Mouse (Mus musculus): ENCODE results near the gene Adam12. TPM values are rescaled to one million over a fixed set of nuclear protein-coding genes. Genes with fewer than 3 reads are reported as not detected.
"Not testable (repeated sequence)": the region's sequence is repeated elsewhere in the genome, so short reads cannot be mapped to it uniquely, and the experiment has no call there.

Gene Adam12
- polyA plus RNA-seq, 1 experiment from 2014 or later, result 2.7 TPM

DNA sequence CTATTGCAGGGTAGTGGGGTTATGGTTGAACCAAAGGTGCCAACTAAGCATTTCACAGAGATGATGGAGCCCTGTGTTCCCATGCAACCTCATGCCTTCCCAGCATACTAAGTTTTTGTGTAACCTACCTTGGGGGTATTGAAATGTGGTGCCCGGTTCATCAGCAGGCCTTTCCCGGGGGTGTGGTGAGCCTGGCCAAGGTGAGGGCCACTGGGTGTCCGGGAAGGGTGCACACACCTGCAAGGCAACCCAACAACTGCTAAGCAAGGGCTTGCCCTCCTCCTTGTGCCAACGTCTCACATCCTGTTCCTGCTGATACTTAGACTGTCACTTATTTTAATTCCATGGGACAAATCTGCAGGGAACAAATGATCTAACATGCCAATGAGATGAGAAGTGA is 323.0 kb downstream of the Adam12 start:
- Histone ChIP-seq H3K27ac (replicated peaks; ENCODE audit: low read depth, low read length) (no peak overlapping the region), H3K27me3 (ENCODE audit: control insufficient read depth, insufficient read depth, low read length) (no peaks in the 10 kb centered on the region), H3K4me3 (ENCODE audit: low read depth, low read length) (no peak overlapping the region), H3K4me1 (ENCODE audit: control insufficient read depth, insufficient read depth, low read length) (no peaks in the 10 kb centered on the region), H3K9ac (ENCODE audit: low read length) (no peak overlapping the region), H3K9me3 (ENCODE audit: control insufficient read depth, low read length) (no peaks in the 10 kb centered on the region), H3K4me2 (ENCODE audit: low read depth, severe bottlenecking) (no peak overlapping the region), H3K36me3 (ENCODE audit: control insufficient read depth, insufficient read depth, low read length) (no peaks in the 10 kb centered on the region)
- ATAC-seq (ENCODE audit: insufficient number of reproducible peaks, low FRiP score, low TSS enrichment, low read depth) (no peak), DNase-seq (ENCODE audit: low spot score) (no peak)
- 90% methylated on average over 4 of the region's 4 CpGs for WGBS

DNA sequence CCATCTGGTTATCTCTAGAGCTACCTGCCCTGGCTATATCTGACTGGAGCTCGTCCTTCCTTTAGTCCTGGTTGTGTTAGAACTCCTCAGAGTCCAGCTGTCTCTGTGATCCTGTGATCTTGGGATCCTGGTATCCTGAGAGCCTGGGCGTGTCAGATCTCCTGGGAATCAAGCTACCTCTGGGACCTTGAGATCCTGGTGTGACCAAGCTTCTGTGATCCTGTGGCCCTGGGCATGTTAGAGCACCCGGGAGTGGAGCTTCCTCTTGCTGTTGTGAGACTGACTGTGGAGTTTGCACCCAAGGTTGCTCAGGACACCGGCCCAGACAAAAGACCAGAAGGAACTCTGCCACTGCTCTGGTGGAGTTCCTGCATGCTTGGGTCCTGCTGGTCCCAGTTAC is 332.6 kb downstream of the Adam12 start:
- no peaks in the 10 kb centered on the region for H3K27me3 ChIP-seq (ENCODE audit: control insufficient read depth, insufficient read depth, low read length)
- no peaks in the 10 kb centered on the region for H3K9me3 ChIP-seq (ENCODE audit: control insufficient read depth, low read length)
- no peak overlapping the region for H3K27ac ChIP-seq (replicated peaks; ENCODE audit: low read depth, low read length)
- DNase-seq (ENCODE audit: low spot score) (no peak), ATAC-seq (ENCODE audit: insufficient number of reproducible peaks, low FRiP score, low TSS enrichment, low read depth) (no peak)
- no peaks in the 10 kb centered on the region for H3K36me3 ChIP-seq (ENCODE audit: control insufficient read depth, insufficient read depth, low read length)
- H3K4me1 ChIP-seq (ENCODE audit: control insufficient read depth, insufficient read depth, low read length), result no peaks in the 10 kb centered on the region
- no peak overlapping the region for H3K4me3 ChIP-seq (ENCODE audit: low read depth, low read length)
- H3K9ac ChIP-seq (ENCODE audit: low read length), result no peak overlapping the region
- H3K4me2 ChIP-seq (ENCODE audit: low read depth, severe bottlenecking), result no peak overlapping the region
- 88% methylated on average over 4 of the region's 4 CpGs for WGBS

DNA sequence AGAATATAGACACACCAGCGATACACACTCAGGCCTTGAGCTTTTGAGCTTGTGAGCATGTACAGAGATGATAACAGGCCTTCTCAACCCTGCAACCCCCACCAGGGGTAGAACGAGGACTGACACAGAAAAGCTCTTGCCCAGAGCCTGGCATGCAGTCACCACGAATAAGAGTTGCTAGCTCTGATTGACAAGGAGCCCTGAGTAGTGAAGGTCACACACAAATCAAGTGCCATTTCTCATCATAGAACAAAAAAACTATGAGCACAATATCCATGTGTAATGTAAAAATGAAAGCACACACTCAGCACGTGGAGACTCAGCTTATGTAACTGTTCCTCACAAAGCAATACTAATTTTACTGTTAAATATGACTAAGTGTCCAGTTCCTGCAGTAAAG is 340.1 kb downstream of the Adam12 start:
- Histone ChIP-seq H3K27ac (replicated peaks; ENCODE audit: low read depth, low read length) (no peak overlapping the region), H3K4me2 (ENCODE audit: low read depth, severe bottlenecking) (no peak overlapping the region), H3K27me3 (ENCODE audit: control insufficient read depth, insufficient read depth, low read length) (no peaks in the 10 kb centered on the region), H3K9ac (ENCODE audit: low read length) (no peak overlapping the region), H3K4me1 (ENCODE audit: control insufficient read depth, insufficient read depth, low read length) (no peaks in the 10 kb centered on the region), H3K36me3 (ENCODE audit: control insufficient read depth, insufficient read depth, low read length) (no peaks in the 10 kb centered on the region), H3K4me3 (ENCODE audit: low read depth, low read length) (no peak overlapping the region), H3K9me3 (ENCODE audit: control insufficient read depth, low read length) (no peaks in the 10 kb centered on the region)
- ATAC-seq (ENCODE audit: insufficient number of reproducible peaks, low FRiP score, low TSS enrichment, low read depth) (no peak), DNase-seq (ENCODE audit: low spot score) (no peak)
- 84% methylated on average over 4 of the region's 4 CpGs for WGBS

DNA sequence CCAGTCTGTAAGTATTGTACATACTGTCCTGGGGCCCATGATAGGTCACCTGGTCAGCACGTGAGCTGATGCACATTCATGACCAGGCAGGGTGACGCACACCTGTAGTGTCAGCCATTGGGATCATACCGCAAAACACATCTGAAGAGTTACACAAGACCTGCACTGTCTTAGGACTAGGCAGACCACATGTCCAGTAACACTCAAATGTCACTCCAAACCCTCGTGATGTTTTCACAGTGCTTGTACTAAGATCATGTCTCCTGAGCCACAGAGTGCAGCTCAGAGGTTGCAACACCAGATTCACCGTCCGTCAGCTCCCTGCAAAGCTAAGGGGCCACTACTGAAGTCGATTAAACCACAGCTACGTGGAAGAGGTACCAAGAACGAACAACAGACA is 340.6 kb downstream of the Adam12 start:
- H3K4me1 ChIP-seq (ENCODE audit: control insufficient read depth, insufficient read depth, low read length), result no peaks in the 10 kb centered on the region
- no peaks in the 10 kb centered on the region for H3K9me3 ChIP-seq (ENCODE audit: control insufficient read depth, low read length)
- WGBS, result 89% methylated on average over 9 of the region's 9 CpGs

DNA sequence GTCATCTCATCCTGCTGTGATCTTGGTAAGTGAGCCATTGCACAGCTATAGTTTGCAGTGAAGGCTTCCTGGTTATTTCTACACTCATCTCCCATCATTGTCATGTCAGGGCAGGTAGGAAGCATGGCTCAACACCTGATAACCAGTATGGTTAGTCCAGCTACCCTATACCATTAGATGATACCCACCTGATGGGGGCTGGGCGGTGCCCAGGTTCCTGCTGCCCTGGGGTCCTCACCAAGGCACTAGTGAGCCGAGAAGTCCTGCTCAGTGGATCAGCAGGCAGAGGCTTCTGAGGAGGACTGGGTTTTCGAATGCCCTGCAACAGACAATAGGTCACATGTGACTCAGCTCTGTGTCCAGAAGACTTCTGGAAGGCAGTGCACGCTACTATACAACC is 342.0 kb downstream of the Adam12 start:
- no peak overlapping the region for H3K4me3 ChIP-seq (ENCODE audit: low read depth, low read length)
- no peak overlapping the region for H3K27ac ChIP-seq (replicated peaks; ENCODE audit: low read depth, low read length)
- no peak overlapping the region for H3K9ac ChIP-seq (ENCODE audit: low read length)
- H3K27me3 ChIP-seq (ENCODE audit: control insufficient read depth, insufficient read depth, low read length), result no peaks in the 10 kb centered on the region
- no peaks in the 10 kb centered on the region for H3K9me3 ChIP-seq (ENCODE audit: control insufficient read depth, low read length)
- DNase-seq (ENCODE audit: low spot score) (no peak), ATAC-seq (ENCODE audit: insufficient number of reproducible peaks, low FRiP score, low TSS enrichment, low read depth) (no peak)
- WGBS, result 88% methylated on average over 4 of the region's 4 CpGs
- no peaks in the 10 kb centered on the region for H3K36me3 ChIP-seq (ENCODE audit: control insufficient read depth, insufficient read depth, low read length)
- no peaks in the 10 kb centered on the region for H3K4me1 ChIP-seq (ENCODE audit: control insufficient read depth, insufficient read depth, low read length)
- no peak overlapping the region for H3K4me2 ChIP-seq (ENCODE audit: low read depth, severe bottlenecking)

More for the DNA sequence above, 340.6 kb downstream of the Adam12 start:
- H3K4me2 ChIP-seq (ENCODE audit: low read depth, severe bottlenecking), result no peak overlapping the region
- H3K27me3 ChIP-seq (ENCODE audit: control insufficient read depth, insufficient read depth, low read length), result no peaks in the 10 kb centered on the region
- ATAC-seq (ENCODE audit: insufficient number of reproducible peaks, low FRiP score, low TSS enrichment, low read depth) (no peak), DNase-seq (ENCODE audit: low spot score) (no peak)
- H3K27ac ChIP-seq (replicated peaks; ENCODE audit: low read depth, low read length), result no peak overlapping the region
- H3K4me3 ChIP-seq (ENCODE audit: low read depth, low read length), result no peak overlapping the region
- no peak overlapping the region for H3K9ac ChIP-seq (ENCODE audit: low read length)
- no peaks in the 10 kb centered on the region for H3K36me3 ChIP-seq (ENCODE audit: control insufficient read depth, insufficient read depth, low read length)

DNA sequence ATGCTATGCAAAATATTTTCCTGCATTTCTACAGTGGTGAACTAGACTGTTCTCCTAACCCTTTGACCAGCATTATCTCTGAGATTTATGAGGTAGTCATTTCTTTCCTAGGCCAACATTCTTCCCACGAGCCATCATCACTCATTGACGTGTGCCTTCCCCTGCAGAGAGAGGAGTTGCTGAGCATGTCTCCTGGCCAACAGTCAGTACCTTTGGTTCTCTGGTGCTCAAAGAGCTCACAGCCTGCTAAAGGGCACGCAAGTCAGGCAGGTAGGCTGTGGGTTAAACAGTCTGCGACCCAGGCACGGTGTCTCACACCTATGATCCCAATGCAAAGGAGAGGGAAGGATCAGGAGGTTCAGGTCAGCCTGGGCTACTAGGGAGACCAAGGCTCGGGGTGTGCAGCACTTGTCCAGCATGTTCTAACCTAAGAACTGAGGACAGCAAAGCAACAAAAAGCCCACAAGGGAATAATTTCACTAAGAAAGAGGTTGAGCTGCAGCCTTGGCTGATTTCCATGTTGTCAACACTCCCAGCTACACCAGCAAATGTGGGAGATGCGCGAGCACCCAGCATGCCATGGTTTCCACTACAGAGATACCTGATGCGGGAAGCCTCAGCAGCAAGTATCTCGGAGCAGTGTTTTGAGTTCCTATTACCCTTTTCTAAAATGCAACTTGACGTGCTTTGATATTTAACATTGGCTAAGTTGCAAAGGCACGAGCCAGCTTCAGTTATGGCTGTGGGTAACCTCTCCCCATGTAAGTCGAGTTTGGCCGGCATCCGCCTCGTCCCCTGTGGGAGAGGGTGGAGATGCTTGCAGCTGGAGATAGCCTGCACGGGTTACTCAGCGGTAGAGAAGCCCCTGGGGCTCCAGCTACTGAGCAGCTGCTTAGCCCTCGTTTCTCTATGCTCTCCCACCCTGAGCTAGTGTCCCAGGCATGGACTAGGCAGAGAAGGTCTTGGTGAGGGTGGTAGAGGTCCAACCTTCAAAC is 342.7 kb downstream of the Adam12 start:
- WGBS, result 88% methylated on average over 19 of the region's 19 CpGs
- Histone ChIP-seq H3K4me3 (ENCODE audit: low read depth, low read length) (no peak overlapping the region), H3K9me3 (ENCODE audit: control insufficient read depth, low read length) (no peaks in the 10 kb centered on the region), H3K4me1 (ENCODE audit: control insufficient read depth, insufficient read depth, low read length) (no peaks in the 10 kb centered on the region), H3K36me3 (ENCODE audit: control insufficient read depth, insufficient read depth, low read length) (no peaks in the 10 kb centered on the region), H3K9ac (ENCODE audit: low read length) (no peak overlapping the region), H3K4me2 (ENCODE audit: low read depth, severe bottlenecking) (no peak overlapping the region), H3K27ac (replicated peaks; ENCODE audit: low read depth, low read length) (no peak overlapping the region), H3K27me3 (ENCODE audit: control insufficient read depth, insufficient read depth, low read length) (no peaks in the 10 kb centered on the region)
- ATAC-seq (ENCODE audit: insufficient number of reproducible peaks, low FRiP score, low TSS enrichment, low read depth), result no peak
- no peak for DNase-seq (ENCODE audit: low spot score)

DNA sequence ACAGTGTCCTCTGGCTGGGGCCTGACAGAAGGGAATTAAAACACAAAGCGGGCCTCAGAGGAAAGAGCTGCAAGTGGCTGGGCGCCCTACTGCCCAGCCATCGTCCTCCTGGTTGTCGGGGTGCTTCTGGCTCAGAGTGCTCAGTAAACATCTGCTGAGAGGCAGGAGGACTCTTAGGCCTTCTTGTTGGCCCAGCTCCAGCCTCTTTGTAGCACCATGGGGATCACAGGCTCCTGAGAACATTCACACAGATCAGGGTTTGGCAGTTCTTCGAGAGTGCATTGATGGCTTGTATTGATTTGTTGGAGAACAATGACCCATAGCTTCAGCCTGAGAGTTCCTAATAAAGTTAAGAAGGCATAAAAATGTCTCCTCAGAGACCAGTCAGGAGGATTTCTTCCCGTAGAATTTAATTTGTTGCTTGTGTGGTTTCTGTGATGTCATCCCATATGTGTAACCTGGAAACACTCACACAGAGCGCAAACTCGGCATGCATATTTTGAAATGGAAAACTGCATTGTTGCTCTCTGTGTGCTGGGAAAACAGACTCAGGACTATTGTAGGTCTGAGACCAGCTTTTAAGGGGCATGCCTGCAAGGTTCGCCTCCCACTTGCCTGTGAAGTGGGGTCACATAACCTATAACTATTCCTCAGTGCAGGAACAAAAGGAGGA is 347.1 kb downstream of the Adam12 start:
- DNase-seq (ENCODE audit: low spot score); H3K9me3 ChIP-seq (ENCODE audit: control insufficient read depth, low read length); H3K4me2 ChIP-seq (ENCODE audit: low read depth, severe bottlenecking); H3K9ac ChIP-seq (ENCODE audit: low read length); H3K27me3 ChIP-seq (ENCODE audit: control insufficient read depth, insufficient read depth, low read length); H3K4me3 ChIP-seq (ENCODE audit: low read depth, low read length); H3K27ac ChIP-seq (replicated peaks; ENCODE audit: low read depth, low read length); H3K36me3 ChIP-seq (ENCODE audit: control insufficient read depth, insufficient read depth, low read length); ATAC-seq (ENCODE audit: insufficient number of reproducible peaks, low FRiP score, low TSS enrichment, low read depth); H3K4me1 ChIP-seq (ENCODE audit: control insufficient read depth, insufficient read depth, low read length): not testable (repeated sequence)
- WGBS, result 89% methylated on average over 5 of the region's 9 CpGs

DNA sequence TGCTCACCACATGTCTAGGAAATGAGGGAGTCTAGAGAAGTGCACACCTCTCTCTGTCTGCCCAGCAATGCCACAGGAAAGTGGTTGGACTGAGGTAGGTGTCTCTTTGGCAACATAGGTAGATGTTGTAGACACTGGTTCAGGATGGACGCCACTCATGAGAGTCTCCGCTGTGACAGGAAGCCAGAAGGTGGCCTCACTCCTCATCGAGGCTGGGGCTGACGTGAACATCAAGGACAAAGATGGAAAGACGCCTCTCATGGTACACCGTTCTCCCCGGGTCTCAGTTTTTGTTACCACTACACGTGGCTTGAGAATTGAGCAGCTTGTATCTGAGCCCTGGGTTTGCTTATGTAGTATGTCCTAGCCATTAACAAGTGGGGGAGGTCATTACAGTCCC is 352.2 kb downstream of the Adam12 start:
- DNase-seq (ENCODE audit: low spot score) (no peak), ATAC-seq (ENCODE audit: insufficient number of reproducible peaks, low FRiP score, low TSS enrichment, low read depth) (no peak)
- H3K27me3 ChIP-seq (ENCODE audit: control insufficient read depth, insufficient read depth, low read length), result no peaks in the 10 kb centered on the region
- H3K9me3 ChIP-seq (ENCODE audit: control insufficient read depth, low read length), result no peaks in the 10 kb centered on the region
- H3K4me2 ChIP-seq (ENCODE audit: low read depth, severe bottlenecking), result no peak overlapping the region
- H3K4me1 ChIP-seq (ENCODE audit: control insufficient read depth, insufficient read depth, low read length), result no peaks in the 10 kb centered on the region
- H3K27ac ChIP-seq (replicated peaks; ENCODE audit: low read depth, low read length), result no peak overlapping the region
- WGBS, result 91% methylated on average over 8 of the region's 8 CpGs
- no peak overlapping the region for H3K9ac ChIP-seq (ENCODE audit: low read length)
- H3K4me3 ChIP-seq (ENCODE audit: low read depth, low read length), result no peak overlapping the region
- no peaks in the 10 kb centered on the region for H3K36me3 ChIP-seq (ENCODE audit: control insufficient read depth, insufficient read depth, low read length)
